Mouse (Mus musculus): ENCODE measurements around the gene Cdk14.

The Cdk14 gene

GRCm38 (mm10) chr5:4893852-4894207, 526.3 kb downstream of the Cdk14 start:
- DNase-seq (ENCODE audit: low spot score): no peak

- DNase-seq (ENCODE audit: low spot score): no peak
Observed at GRCm38 (mm10) chr5:4893206-4893851, 526.8 kb downstream of the Cdk14 start.

GRCm38 (mm10) chr5:4892734-4893133, 527.4 kb downstream of the Cdk14 start:
- no peak for DNase-seq (ENCODE audit: low spot score)

- DNase-seq (ENCODE audit: low spot score): no peak
Observed at GRCm38 (mm10) chr5:4891862-4892704, 528.0 kb downstream of the Cdk14 start.

GRCm38 (mm10) chr5:4887069-4887468, 533.0 kb downstream of the Cdk14 start:
- DNase-seq (ENCODE audit: low spot score): no peak

GRCm38 (mm10) chr5:4882841-4883240, 537.3 kb downstream of the Cdk14 start:
- no peak for DNase-seq (ENCODE audit: low spot score)

- DNase-seq (ENCODE audit: low spot score): no peak
Observed at GRCm38 (mm10) chr5:4880331-4880730, 539.8 kb downstream of the Cdk14 start.

- DNase-seq (ENCODE audit: low spot score): no peak
Observed at GRCm38 (mm10) chr5:4878934-4879333, 541.2 kb downstream of the Cdk14 start.

- no peak for DNase-seq (ENCODE audit: low spot score)
Observed at GRCm38 (mm10) chr5:4877638-4878037, 542.5 kb downstream of the Cdk14 start.

GRCm38 (mm10) chr5:4877131-4877631, 542.9 kb downstream of the Cdk14 start:
- peak; percentile 94 for DNase-seq (ENCODE audit: low spot score)

GRCm38 (mm10) chr5:4876653-4877091, 543.4 kb downstream of the Cdk14 start:
- DNase-seq (ENCODE audit: low spot score): peak; percentile 85

- DNase-seq (ENCODE audit: low spot score): no peak
Observed at GRCm38 (mm10) chr5:4870041-4870726, 549.9 kb downstream of the Cdk14 start.

- no peak for DNase-seq (ENCODE audit: low spot score)
Observed at GRCm38 (mm10) chr5:4868563-4869120, 551.5 kb downstream of the Cdk14 start.

GRCm38 (mm10) chr5:4867849-4868562, 552.1 kb downstream of the Cdk14 start:
- peak; percentile 62 for DNase-seq (ENCODE audit: low spot score)

GRCm38 (mm10) chr5:4866945-4867344, 553.2 kb downstream of the Cdk14 start:
- DNase-seq (ENCODE audit: low spot score): no peak

GRCm38 (mm10) chr5:4866099-4866498, 554.0 kb downstream of the Cdk14 start:
- DNase-seq (ENCODE audit: low spot score): no peak

GRCm38 (mm10) chr5:4861592-4861991, 558.5 kb downstream of the Cdk14 start:
- DNase-seq (ENCODE audit: low spot score): no peak

- DNase-seq (ENCODE audit: low spot score): no peak
Observed at GRCm38 (mm10) chr5:4861141-4861540, 559.0 kb downstream of the Cdk14 start.

GRCm38 (mm10) chr5:4858032-4858641, 562.0 kb downstream of the Cdk14 start:
- peak; percentile 56 for DNase-seq (ENCODE audit: low spot score)

- DNase-seq (ENCODE audit: low spot score): no peak
Observed at GRCm38 (mm10) chr5:4853503-4853902, 566.6 kb downstream of the Cdk14 start.

- DNase-seq (ENCODE audit: low spot score): no peak
Observed at GRCm38 (mm10) chr5:4852711-4853320, 567.3 kb downstream of the Cdk14 start.
